Mouse (Mus musculus): ENCODE data around the gene Rap1a.

DNA sequence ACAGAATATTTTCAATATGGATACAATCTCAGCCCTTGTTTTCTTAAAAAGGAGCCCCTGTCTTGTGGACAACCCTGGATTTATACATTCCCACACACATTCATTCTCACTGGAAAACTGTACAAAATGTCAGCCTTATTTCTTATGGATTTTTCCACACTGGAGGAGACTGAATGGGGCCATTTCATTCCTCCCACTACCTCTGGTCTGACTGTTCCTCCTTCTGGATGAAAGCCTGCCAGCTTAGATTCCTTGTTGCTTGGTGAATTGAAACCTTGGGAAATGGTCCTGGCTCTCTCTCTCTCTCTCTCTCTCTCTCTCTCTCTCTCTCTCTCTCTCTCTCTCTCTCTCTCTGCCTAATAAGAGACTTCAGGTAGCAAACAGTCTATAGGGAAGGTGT lies 88.3 kb downstream of the Rap1a start:
- no peak for TF ChIP-seq CTCF (IDR thresholded peaks at IDR 0.05)
- TF ChIP-seq EP300 (IDR thresholded peaks at IDR 0.05) = no peak
